Mouse (Mus musculus) midbrain, embryonic 14.5 days (tissue): ENCODE results near the gene Fam166a. TPM values are rescaled to one million over a fixed set of nuclear protein-coding genes. Genes with fewer than 3 reads are reported as not detected.

Experiments
- ATAC-seq: fragments of 200-750 bp; cut with Nextera tagmentation; 2 replicates; pipeline ENCODE4 v1.8.0; 2017; ENCODE audit warnings: moderate number of reproducible peaks, moderate library complexity; ENCODE audit not compliant: low FRiP score, low TSS enrichment
- DNase-seq: peaks from one replicate; pipeline ENCODE4 v3.0.0-alpha.2; 2015
- H3K27ac ChIP-seq: fragments of 300-500 bp; sonication (generic); replicated peaks from 2 replicates; pipeline ENCODE4 v1.5.1; 2014; ENCODE audit warnings: mild to moderate bottlenecking, low read depth, low read length, moderate library complexity
- H3K27me3 ChIP-seq: fragments of 300-500 bp; sonication (generic); 2 replicates; pipeline ENCODE4 v1.6.1; 2014; ENCODE audit warnings: low read length, control low read depth, mixed read lengths; ENCODE audit not compliant: control insufficient read depth, insufficient read depth
- H3K36me3 ChIP-seq: fragments of 300-500 bp; sonication (generic); 2 replicates; pipeline ENCODE4 v1.6.1; 2014; ENCODE audit warnings: low read length, control low read depth; ENCODE audit not compliant: control insufficient read depth, insufficient read depth
- H3K4me1 ChIP-seq: fragments of 300-500 bp; sonication (generic); 2 replicates; pipeline ENCODE4 v1.6.1; 2014; ENCODE audit warnings: mild to moderate bottlenecking, antibody characterized with exemption, low read length, control low read depth; ENCODE audit not compliant: control insufficient read depth, insufficient read depth
- H3K4me2 ChIP-seq: fragments of 300-500 bp; sonication (generic); 2 replicates; pipeline ENCODE4 v1.6.1; 2014; ENCODE audit warnings: mild to moderate bottlenecking, low read length, moderate library complexity
- H3K4me3 ChIP-seq: fragments of 300-500 bp; sonication (generic); replicated peaks from 2 replicates; pipeline ENCODE4 v1.5.1; 2014; ENCODE audit warnings: low read depth, low read length
- H3K9ac ChIP-seq: fragments of 300-500 bp; sonication (generic); replicated peaks from 2 replicates; pipeline ENCODE4 v1.6.1; 2014; ENCODE audit warnings: mild to moderate bottlenecking, low read length, moderate library complexity
- H3K9me3 ChIP-seq: fragments of 300-500 bp; sonication (generic); 2 replicates; pipeline ENCODE4 v1.6.1; 2016; ENCODE audit warnings: low read length, control low read depth, mixed read lengths; ENCODE audit not compliant: control insufficient read depth
- WGBS: fragments of 180-500 bp; shearing (Covaris S2); extraction: QIAGEN DNeasy Blood & Tissue Kit; methylation state at CpG from one replicate; pipeline ENCODE4 v1.1.7; 2014; 5-methylcytosine and 5-hydroxymethylcytosine counted together
- polyA plus RNA-seq: library from polyadenylated mRNA; unstranded; fragments of >200 nt; fragmentation: Nextera tagmentation; extraction: Ambion mirVana; gene quantifications from 2 replicates; pipeline ENCODE4 v1.2.1, GENCODE M21; 2014

Fam166a gene
- not detected in 2 replicates for polyA plus RNA-seq

DNA sequence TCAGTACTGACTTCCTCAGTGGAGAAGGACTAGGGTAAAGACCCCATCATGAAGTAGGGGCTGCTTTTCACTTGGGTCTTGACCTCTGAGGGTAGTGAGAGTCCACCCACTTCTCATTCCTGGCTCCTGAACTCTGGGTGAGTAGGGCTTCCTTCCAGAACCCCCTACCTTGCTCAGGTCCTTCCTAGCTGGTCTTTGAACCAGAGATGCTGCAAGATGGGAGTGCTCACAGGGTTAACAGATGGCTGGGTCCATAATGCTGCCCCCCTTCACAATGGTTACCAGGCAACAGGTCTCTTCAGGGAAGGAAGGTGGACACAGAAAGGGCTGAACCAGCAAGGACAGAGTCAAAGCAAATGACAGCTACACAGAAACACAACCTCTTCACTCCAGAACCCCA is at the start of gene Fam166a:
Gene Fam166a, plus strand, starts transcription at position 301 of the 400 bp plus-strand sequence.
- H3K36me3 ChIP-seq: peaks cover 6% of the 10 kb centered on the region
- no peaks in the 10 kb centered on the region for H3K27me3 ChIP-seq
- no peak within 1 kb of the TSS for H3K27ac ChIP-seq
- ATAC-seq (no peak), DNase-seq (no peak)
- no peak within 1 kb of the TSS for H3K4me3 ChIP-seq
- H3K4me2 ChIP-seq: no peak within 1 kb of the TSS
- peaks cover 3% of the 10 kb centered on the region for H3K4me1 ChIP-seq
- no peak within 1 kb of the TSS for H3K9ac ChIP-seq
- no peaks in the 10 kb centered on the region for H3K9me3 ChIP-seq

DNA sequence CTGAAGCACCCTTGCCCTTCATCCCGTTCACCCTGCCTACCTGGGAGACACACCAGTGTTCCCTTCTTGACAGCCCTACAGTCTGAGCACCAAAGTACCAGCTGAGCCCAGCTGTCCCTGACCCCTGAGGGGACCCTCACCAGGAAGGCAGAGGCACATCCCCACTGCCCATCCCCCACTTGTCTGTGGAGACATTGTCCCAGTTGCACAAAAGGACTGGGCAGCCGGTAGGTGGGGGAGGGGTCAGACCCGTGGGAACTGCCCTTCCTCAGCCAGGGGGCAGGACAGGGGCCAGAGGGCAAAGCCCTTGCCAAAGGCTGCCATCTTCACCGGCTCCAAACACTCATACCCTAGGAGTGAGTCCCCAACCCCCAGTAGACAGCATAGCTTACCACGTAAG is 48.8 kb upstream of the Fam166a start:
- Histone ChIP-seq H3K9ac (no peak overlapping the region), H3K36me3 (no peaks in the 10 kb centered on the region), H3K4me3 (no peak overlapping the region), H3K27me3 (no peaks in the 10 kb centered on the region), H3K9me3 (no peaks in the 10 kb centered on the region), H3K27ac (no peak overlapping the region), H3K4me1 (peaks cover 22% of the 10 kb centered on the region), H3K4me2 (no peak overlapping the region)
- DNase-seq (no peak), ATAC-seq (no peak)
- 8% methylated on average over 5 of the region's 5 CpGs for WGBS

GRCm38 (mm10) chr2:25170326-25171100 is 48.0 kb upstream of the Fam166a start:
- Histone ChIP-seq H3K9me3 (no peaks in the 10 kb centered on the region), H3K4me1 (peaks cover 24% of the 10 kb centered on the region), H3K4me2 (no peak overlapping the region), H3K9ac (no peak overlapping the region), H3K27me3 (no peaks in the 10 kb centered on the region), H3K4me3 (no peak overlapping the region), H3K27ac (no peak overlapping the region), H3K36me3 (no peaks in the 10 kb centered on the region)
- 75% methylated on average over 10 of the region's 10 CpGs for WGBS
- ATAC-seq: no peak
- no peak for DNase-seq

DNA sequence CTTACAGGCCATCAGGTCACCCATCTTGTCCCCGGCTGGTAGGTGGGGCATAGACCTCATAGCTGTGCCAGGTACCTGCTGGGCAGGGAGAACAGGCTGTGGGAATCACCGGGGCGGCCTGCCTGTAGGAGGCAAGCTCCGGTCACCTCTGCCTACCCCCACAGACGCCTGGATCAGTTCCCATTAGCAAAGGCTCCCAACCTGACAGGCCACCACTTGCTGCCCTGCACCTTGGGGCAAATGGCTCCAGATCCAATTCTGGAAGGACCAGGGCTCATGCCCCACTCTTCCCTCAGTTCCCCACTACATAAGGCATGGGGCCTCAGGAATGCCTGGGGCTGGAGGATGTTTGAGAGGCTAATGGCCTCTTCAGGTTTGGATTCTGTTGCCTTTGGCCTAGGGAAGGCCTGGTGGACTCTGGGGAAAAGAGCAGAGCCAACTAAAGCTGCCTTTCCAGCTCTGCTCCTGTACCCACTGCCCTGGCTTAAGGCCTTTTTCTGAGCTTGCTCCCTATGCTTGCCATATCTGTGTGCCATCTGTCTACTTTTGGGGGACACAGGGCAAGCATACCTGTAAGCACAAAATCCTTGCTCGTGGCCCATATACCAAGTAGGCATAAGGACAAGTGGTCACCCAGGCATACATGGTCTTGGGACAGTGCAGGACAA is 47.3 kb upstream of the Fam166a start:
- Histone ChIP-seq H3K9ac (no peak overlapping the region), H3K36me3 (no peaks in the 10 kb centered on the region), H3K4me3 (no peak overlapping the region), H3K27ac (no peak overlapping the region), H3K4me1 (peaks cover 29% of the 10 kb centered on the region), H3K4me2 (no peak overlapping the region), H3K27me3 (no peaks in the 10 kb centered on the region), H3K9me3 (no peaks in the 10 kb centered on the region)
- WGBS: 89% methylated on average over 6 of the region's 6 CpGs
- no peak for ATAC-seq
- no peak for DNase-seq

GRCm38 (mm10) chr2:25171769-25172153 is 46.8 kb upstream of the Fam166a start:
- no peaks in the 10 kb centered on the region for H3K36me3 ChIP-seq
- no peak overlapping the region for H3K4me2 ChIP-seq
- ATAC-seq (no peak), DNase-seq (no peak)
- no peaks in the 10 kb centered on the region for H3K27me3 ChIP-seq
- H3K4me1 ChIP-seq: peaks cover 35% of the 10 kb centered on the region
- 23% methylated on average over 1 of the region's 1 CpGs for WGBS
- no peak overlapping the region for H3K9ac ChIP-seq
- no peak overlapping the region for H3K27ac ChIP-seq
- H3K9me3 ChIP-seq: no peaks in the 10 kb centered on the region
- no peak overlapping the region for H3K4me3 ChIP-seq

DNA sequence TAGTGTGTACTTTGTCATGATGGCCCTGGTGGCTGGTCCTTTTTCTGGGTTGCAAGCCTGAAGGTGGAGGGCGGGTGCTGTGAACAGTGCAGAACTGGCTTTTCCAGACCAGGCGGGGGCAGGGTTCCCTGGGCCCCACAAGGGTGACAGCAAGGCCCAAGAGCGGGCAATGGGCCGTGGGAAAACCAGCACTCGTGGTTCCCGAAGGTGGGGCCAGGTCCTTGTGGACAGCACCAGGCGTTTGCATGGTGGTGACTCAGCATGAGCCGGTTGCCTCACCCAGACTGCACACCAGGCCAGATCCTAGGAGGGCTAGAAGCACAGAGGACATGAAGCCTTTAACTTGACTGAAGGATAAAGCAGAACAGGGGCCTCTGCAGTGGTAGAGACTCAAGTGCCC is 45.9 kb upstream of the Fam166a start:
- H3K9me3 ChIP-seq: no peaks in the 10 kb centered on the region

GRCm38 (mm10) chr2:25173821-25174220 is 44.7 kb upstream of the Fam166a start:
- DNase-seq (no peak), ATAC-seq (no peak)
- 95% methylated on average over 4 of the region's 4 CpGs for WGBS
- Histone ChIP-seq H3K4me1 (peaks cover 45% of the 10 kb centered on the region), H3K9me3 (no peaks in the 10 kb centered on the region), H3K36me3 (no peaks in the 10 kb centered on the region), H3K4me3 (no peak overlapping the region), H3K27me3 (no peaks in the 10 kb centered on the region), H3K9ac (no peak overlapping the region), H3K27ac (no peak overlapping the region), H3K4me2 (no peak overlapping the region)

More for the DNA sequence above, 45.9 kb upstream of the Fam166a start:
- Histone ChIP-seq H3K9ac (no peak overlapping the region), H3K36me3 (no peaks in the 10 kb centered on the region), H3K4me3 (no peak overlapping the region), H3K27me3 (no peaks in the 10 kb centered on the region), H3K4me1 (peaks cover 39% of the 10 kb centered on the region), H3K4me2 (no peak overlapping the region), H3K27ac (no peak overlapping the region)
- ATAC-seq: no peak
- 75% methylated on average over 8 of the region's 8 CpGs for WGBS
- DNase-seq: no peak

DNA sequence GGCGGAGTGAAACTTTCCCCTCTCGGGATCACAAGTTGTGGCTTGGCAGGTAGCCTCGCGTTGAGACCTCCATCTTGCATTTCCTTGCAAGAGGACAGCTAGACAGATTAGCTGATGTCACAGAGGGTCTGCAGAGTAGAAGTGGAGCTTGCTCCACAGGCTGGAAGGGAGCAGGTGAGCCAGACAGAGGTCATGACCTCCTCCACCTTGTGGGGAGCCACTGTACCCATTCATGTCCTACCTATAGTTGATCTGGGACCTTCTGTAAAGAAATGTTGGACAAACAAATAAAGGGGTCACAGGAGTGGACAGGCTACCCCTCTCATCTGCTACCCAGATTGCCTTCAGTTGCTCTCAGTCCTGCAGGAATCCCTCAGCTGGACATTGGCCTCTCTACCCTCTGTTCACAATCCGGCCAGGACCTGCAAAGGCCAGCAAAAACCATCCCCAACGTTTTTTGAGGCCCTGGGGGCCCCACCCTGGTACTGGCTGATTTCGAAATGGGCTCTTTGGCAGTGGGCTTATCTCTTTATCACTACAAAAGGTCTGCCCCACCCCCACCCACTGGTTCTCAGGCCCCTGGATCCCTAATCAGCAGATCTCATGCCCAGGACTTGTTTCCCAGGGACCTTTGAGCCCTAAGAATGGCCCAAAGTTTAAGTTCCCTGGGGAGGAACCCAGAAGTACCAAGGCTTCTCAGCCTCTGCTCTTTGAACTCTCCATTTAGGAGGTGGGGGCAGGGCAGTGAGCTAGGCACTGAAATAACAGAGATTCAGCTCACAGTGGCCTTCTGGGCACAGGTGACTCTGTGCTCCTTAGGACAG is 43.5 kb upstream of the Fam166a start:
- 56% methylated on average over 7 of the region's 7 CpGs for WGBS
- H3K27ac ChIP-seq: no peak overlapping the region
- DNase-seq: no peak
- H3K9me3 ChIP-seq: no peaks in the 10 kb centered on the region
- H3K4me1 ChIP-seq: peaks cover 45% of the 10 kb centered on the region
- no peak overlapping the region for H3K4me2 ChIP-seq
- no peaks in the 10 kb centered on the region for H3K36me3 ChIP-seq
- H3K4me3 ChIP-seq: no peak overlapping the region
- H3K9ac ChIP-seq: no peak overlapping the region
- ATAC-seq: no peak
- no peaks in the 10 kb centered on the region for H3K27me3 ChIP-seq
